Mouse (Mus musculus) left cerebral cortex, postnatal 25 days (tissue): ENCODE data around the gene Slc22a20. TPM values are rescaled to one million over a fixed set of nuclear protein-coding genes. Genes with fewer than 3 reads are reported as not detected.

Experiments used
- DNase-seq, 2 experiments: peaks; one replicate each; pipeline ENCODE4 v3.0.0; 2022; ENCODE audit warnings: low spot score in 2 of 2, mixed read lengths in 1 of 2
- intact Hi-C: fragments of 180-260 bp; cut with DNase I; formaldehyde crosslinking; loops from one replicate; pipeline ENCODE4 v1.15.1; 2025
- total RNA-seq, 2 experiments: library from RNA; stranded (reverse); gene quantifications; 2 replicates each; pipeline ENCODE4 v1.2.3; 2021

Gene Slc22a20
- total RNA-seq, 2 experiments from 2014 or later = not detected

DNA sequence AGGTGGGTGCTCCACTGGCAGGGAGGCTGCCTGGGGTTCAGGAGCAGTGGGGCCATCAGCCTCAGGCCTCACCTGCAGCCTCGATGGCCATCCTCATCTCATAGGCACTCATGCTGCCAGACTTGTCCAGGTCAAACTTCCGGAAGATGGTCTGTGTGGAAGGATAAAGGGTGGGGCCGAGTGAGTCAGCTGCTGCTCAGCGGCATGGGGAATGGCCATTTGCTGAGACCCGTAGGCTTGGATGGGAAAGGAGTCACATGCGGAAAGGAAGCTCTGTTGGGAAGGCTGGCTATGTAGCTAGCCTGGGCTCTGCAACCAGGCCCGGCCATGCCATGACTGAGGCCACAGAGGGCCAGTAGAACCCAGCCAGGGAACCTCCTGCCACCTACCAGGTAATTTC is 5.5 kb upstream of the Slc22a20 start:
- intact Hi-C loops = no loop called here

DNA sequence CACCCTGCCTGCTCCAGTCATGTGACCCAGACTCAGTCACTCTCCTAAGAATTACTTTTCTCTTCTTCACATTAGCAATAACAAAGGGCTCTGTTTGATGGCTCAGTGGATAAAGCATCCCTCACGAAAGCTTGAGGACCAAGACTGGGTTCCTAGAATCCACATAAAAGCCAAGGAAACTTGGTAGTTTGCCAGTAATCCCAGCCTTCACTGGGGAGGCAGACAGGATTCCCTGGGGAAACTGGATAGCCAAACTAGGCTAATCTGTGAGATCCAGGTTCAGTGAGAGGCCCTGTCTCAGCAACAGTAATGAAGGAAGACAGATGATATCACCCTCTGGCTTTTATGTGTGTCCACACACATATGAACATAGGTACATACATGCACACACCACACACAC is 5.0 kb upstream of the Slc22a20 start:
- intact Hi-C loops = no loop called here
- DNase-seq = no peak

More for the DNA sequence above, 5.5 kb upstream of the Slc22a20 start:
- DNase-seq = no peak

DNA sequence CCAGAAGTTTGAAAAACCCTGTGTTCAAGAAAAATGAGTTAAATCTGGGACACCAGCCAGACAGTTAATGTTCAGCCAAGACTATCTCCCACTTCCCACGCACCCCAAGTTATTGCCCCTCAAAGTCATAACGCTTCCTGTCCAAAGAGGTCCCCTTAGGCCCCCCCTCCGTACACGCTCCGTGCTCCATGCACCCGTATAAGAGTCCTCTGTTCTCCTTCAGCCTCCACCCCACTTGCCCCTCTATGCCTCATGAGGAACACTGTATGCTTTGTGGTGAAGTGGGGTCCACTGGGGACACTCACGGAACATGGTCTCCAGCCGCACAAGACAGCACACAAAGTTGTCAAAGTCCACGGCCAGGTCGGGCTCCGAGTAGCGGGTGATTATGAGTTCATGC is 4.1 kb upstream of the Slc22a20 start:
- intact Hi-C loops = no loop called here

GRCm38 (mm10) chr19:5989585-5989984 is 3.6 kb upstream of the Slc22a20 start:
- no peak for DNase-seq
- intact Hi-C loops = no loop called here

More for the DNA sequence above, 4.1 kb upstream of the Slc22a20 start:
- no peak for DNase-seq

DNA sequence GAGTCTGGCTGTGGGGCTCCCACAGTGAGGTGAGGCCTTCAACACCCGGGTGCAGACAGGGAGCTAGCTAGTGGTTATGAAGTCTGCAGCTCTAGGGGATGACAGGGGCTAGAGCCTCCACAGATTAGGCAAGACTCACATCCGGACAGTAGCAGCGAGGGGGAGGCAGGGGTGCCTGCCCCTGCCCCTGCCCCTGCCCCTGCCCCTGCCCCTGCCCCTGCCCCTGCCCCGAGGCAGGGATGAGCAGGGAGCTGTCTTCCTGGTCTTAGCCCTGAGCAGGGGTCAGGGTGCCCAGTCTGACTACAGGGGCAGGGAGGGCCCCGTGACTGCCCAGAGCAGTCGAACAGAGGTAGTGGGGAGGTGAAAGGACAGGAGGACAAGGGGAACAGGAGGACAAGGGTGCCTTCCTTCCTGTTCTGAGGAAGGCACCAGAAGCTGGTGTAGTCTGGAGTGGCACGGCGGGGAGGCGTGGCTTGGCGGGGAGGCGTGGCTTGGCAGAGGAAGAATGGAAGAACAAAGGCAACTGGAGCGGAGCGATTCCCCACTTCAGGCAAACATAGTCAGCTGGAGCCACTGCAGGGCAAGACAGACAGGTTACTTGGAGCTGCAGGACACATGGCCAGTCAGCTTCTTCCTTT is 3.0 kb upstream of the Slc22a20 start:
- DNase-seq = peak; percentile 24 to 38
- intact Hi-C loops = no loop called here

GRCm38 (mm10) chr19:5988027-5988814 is 2.3 kb upstream of the Slc22a20 start:
- no peak for DNase-seq
- intact Hi-C loops = no loop called here

DNA sequence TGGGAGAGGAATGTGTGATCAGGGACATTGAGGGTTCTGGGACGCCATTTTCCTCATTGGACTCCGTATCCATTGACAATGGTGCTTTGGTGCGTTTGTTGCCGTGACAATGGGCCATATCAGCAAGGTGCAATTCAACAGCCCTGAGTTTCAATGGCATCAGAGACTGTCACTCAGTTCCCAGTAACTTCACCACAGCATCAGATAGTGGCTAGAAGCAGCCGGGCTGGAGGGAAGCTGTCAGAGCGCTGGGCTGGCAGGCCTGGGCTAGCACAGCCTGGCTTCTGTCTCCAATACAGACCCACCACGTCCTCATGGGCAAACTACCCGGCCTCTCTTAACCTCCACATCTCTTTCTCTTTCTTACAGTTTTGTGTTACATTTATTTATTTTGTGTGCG is 5.5 kb downstream of the Slc22a20 start:
- DNase-seq = no peak
- intact Hi-C loops = no loop called here

DNA sequence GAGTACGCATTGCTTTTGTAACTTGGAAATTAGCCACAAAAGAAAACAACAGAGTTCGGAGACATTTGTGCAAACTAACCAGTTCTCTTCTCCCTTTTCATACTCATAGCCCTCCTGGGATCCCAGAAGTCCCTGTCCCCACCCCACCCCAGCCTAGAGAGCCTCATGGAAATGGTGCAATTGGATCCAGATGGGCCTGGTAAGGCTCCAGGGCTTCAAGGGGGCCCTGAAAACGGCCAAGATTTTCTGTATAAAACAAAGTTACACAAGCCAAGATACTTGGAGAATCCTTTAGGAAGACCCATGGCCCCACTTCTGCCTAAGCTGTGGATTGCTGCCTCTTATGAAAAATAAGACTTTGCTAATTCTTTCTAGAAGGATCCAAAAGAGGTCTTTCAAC is 8.2 kb downstream of the Slc22a20 start:
- intact Hi-C loops = no loop called here
- no peak for DNase-seq

DNA sequence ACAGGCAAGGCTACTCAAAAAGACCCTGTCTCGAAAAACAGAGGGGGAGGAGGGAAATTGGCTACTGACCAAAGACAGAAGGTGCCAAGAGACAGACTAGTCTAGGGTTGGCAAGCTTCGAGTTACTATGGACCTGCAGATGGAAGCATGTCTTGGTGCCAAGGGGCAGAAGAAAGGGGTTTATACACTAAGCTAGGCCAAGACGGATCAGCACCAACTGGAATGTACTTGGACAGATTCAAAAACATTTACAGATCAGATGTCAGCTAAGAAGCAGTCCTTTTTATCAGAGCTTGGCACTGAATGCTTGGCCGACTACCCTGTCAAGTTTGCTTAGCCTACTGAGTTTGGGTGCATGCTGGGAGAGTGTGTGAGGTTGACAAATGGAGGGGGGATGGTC is 10.3 kb downstream of the Slc22a20 start:
- intact Hi-C loops = no loop called here
- peak; percentile 23 to 47 for DNase-seq

GRCm38 (mm10) chr19:5975112-5975511 is 10.8 kb downstream of the Slc22a20 start:
- intact Hi-C loops = no loop called here
- DNase-seq = no peak

DNA sequence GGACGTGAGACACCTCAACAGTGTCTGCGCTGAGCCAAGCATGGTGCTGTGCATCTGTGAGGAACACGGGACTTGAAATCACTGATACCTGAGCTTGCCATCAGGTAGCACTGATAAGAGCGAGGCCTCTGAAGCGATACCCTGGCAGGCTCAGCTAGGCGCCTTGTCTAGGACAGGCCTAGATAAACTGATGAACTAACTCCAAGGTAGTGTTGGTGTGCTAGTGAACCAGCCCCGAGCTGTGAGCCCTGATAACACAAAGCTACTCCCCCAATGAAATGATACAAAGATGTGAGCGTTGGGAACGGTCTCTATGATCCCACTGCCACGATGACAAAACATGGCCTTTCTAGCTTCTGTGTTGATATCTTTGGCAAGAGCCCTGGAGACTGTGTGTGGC is 18.3 kb downstream of the Slc22a20 start:
- intact Hi-C loops = no loop called here
- no peak for DNase-seq

- DNase-seq = no peak
- intact Hi-C loops = no loop called here
Measured at GRCm38 (mm10) chr19:5966786-5967185, 19.2 kb downstream of the Slc22a20 start.

GRCm38 (mm10) chr19:5965910-5966309 is 20.0 kb downstream of the Slc22a20 start:
- intact Hi-C loops = loop anchor here (2.0 kb wide), 1 partner anchor 81 kb away; the partner anchor contains the start of gene Syvn1
- DNase-seq = no peak

DNA sequence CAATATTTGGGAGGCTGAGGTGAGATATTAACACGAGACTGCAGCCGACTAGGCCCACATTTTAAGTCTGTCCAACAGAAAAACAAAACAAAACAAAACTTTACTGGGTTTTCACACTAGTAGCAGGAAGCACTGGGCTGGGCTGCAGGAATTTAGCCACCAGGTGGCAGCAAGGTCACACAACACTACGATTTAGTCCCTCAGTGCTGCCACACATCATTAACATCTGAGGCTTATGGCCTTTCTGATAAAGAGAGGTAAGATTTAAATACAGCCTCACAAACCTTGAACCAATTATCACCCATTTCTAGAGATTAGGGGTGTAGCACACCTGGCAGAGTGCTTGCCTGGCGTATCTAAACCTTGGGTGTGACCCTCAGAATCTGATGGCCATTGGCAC is 20.7 kb downstream of the Slc22a20 start:
- intact Hi-C loops = loop anchor here (2.0 kb wide), 1 partner anchor 82 kb away; the partner anchor contains the start of gene Syvn1

DNA sequence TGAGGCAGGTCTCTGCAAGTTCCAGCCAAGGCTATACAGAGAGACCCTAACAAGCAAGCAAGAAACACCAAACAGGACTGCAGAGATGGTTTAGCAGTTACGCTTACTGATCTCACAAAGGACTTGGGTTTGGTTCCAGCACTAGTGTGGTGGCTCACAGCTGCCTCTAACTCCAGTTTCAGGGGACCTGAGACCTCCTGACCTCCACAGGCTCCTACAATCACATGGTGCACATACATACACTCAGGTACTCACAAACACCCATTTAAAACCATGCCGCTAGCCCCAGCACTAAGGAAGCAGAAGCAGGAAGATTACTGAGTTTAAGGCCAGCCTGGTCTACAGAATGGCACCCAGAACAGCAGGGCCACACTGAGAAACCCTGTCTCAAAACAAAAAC is 21.1 kb downstream of the Slc22a20 start:
- DNase-seq = no peak
- intact Hi-C loops = loop anchor here (1.0 to 2.0 kb wide), 2 partner anchors 53 to 82 kb away; partner anchors contain the start of gene Syvn1

More for the DNA sequence above, 20.7 kb downstream of the Slc22a20 start:
- peak; percentile 64 to 69 for DNase-seq

- intact Hi-C loops = loop anchor here (1.0 to 2.0 kb wide), 2 partner anchors 54 to 83 kb away; partner anchors contain the start of gene Syvn1
- peak; percentile 89 for DNase-seq
Measured at GRCm38 (mm10) chr19:5963883-5964562, 21.9 kb downstream of the Slc22a20 start, which contains the start of gene Pola2. Gene Pola2, minus strand, starts transcription at chr19:5964202.

DNA sequence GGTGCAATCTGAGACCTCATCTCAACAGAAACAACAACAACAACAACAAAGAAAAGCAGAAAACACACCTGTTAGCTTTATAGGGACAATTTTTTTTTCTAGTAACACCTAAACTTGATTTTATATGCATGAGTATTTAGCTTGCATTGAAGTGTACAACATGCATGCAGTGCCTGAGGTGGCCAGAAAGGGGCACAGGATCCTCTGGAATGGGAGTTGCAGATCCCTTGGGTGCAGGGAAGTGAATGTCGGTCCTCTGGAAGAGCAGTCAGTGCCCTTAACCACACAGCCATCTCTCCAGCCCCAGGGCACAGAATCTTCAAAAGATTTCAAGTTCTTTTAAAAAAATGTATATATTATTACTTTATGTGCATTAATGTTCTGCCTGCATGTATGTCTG is 23.3 kb downstream of the Slc22a20 start:
- DNase-seq = no peak
- intact Hi-C loops = no loop called here

DNA sequence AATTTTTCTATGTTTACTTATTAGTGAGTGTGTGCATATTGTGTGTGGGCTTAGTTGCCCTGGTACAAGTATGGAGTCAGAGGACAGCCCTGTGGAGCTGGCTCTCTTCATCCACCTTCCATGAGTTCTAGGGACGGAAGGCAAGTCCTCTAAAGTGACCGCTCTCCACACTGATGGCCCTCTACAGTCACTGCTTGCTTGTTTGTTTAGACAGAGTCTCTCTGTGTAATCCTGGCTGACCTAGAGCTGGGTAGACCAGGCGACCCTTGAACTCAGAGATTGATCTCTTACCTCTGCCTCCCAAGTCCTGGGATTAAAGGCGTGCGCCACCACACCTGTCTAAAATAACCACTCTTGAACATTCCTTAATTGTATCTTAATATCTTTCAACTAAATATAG is 28.6 kb downstream of the Slc22a20 start:
- intact Hi-C loops = loop anchor here (5.0 kb wide), 1 partner anchor 170 kb away; no protein-coding TSS in a partner anchor
- no peak for DNase-seq

DNA sequence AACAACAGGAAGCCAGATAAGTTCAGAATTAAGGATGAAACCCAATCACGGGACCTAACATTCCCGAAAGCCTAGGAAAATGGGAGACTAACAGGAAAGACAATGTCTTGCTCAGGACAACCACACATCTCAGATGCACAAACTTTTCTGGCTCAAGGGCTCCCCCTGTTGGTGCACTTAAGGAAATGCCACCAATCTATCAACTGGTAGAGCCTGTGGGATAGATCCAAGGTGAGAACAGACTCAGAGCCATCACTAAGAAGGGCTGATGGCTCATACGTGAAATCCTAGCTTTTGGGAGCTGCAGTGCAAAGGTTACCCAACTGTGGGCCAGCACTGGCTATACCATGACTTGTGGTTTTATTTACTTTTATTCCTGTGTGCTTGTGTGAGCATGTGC is 29.3 kb downstream of the Slc22a20 start:
- DNase-seq = peak; percentile 65 to 79

More for the DNA sequence above, 29.3 kb downstream of the Slc22a20 start:
- intact Hi-C loops = loop anchor here (1.0 to 5.0 kb wide), 2 partner anchors 32 to 169 kb away; partner anchors contain the start of gene Cdc42ep2
